Mouse (Mus musculus) G1E (cell line): ENCODE data around the gene Nacad. TPM values are rescaled to one million over a fixed set of nuclear protein-coding genes. Genes with fewer than 3 reads are reported as not detected.

Experiments
- ATAC-seq: 2 replicates; pipeline ENCODE4 v1.8.0; 2016; ENCODE audit warnings: mild to moderate bottlenecking; ENCODE audit not compliant: insufficient number of reproducible peaks, poor library complexity, low FRiP score, severe bottlenecking; ENCODE audit errors: extremely low read depth
- DNase-seq: peaks from one replicate; pipeline ENCODE4 v3.0.0; 2012; ENCODE audit warnings: low spot score
- H3K27me3 ChIP-seq: 2 replicates; pipeline ENCODE4 v1.6.1; 2012; ENCODE audit warnings: mild to moderate bottlenecking, low read length, inconsistent platforms; ENCODE audit not compliant: insufficient read depth
- H3K36me3 ChIP-seq: replicated peaks from 2 replicates; pipeline ENCODE3; 2012; ENCODE audit warnings: mild to moderate bottlenecking, inconsistent platforms
- H3K4me1 ChIP-seq: 2 replicates; pipeline ENCODE4 v1.6.1; 2012; ENCODE audit warnings: low read depth, low read length, inconsistent platforms, mixed read lengths; ENCODE audit not compliant: insufficient read depth
- H3K4me3 ChIP-seq: 2 replicates; pipeline ENCODE4 v1.5.1; 2012; ENCODE audit warnings: low read depth, mild to moderate bottlenecking, inconsistent platforms, low read length, moderate library complexity, mixed read lengths
- H3K9me3 ChIP-seq: replicated peaks from 2 replicates; pipeline ENCODE4 v1.6.1; 2012; ENCODE audit warnings: inconsistent platforms
- CTCF ChIP-seq: IDR thresholded peaks from 2 replicates; pipeline ENCODE4 v1.5.1; 2012; ENCODE audit warnings: low read depth, low read length, inconsistent platforms, mixed read lengths
- GATA1 ChIP-seq: IDR thresholded peaks from 2 replicates; pipeline ENCODE4 v1.6.1; 2012; ENCODE audit warnings: borderline replicate concordance, low read length, inconsistent platforms, mixed read lengths
- GATA2 ChIP-seq: IDR thresholded peaks from 2 replicates; pipeline ENCODE4 v1.6.1; 2012; ENCODE audit warnings: low read depth, low read length, inconsistent platforms, borderline replicate concordance
- POLR2AphosphoS5 ChIP-seq: IDR thresholded peaks from 2 replicates; pipeline ENCODE4 v1.6.1; 2012; ENCODE audit warnings: low read depth, low read length, inconsistent platforms; ENCODE audit not compliant: insufficient replicate concordance
- TAL1 ChIP-seq: conservative IDR thresholded peaks from 2 replicates; pipeline ENCODE4 v1.6.1; 2012; ENCODE audit warnings: low read depth, low read length, inconsistent platforms, mixed read lengths
- polyA plus RNA-seq: library from polyadenylated mRNA; stranded (reverse); fragments of >175 nt; gene quantifications from 2 replicates; pipeline ENCODE4 v1.2.3, GENCODE M21; 2012
- total RNA-seq, 2 experiments: library from RNA; stranded (forward) in 1 of 2; stranded (reverse) in 1 of 2; fragments of 200-1000 nt in 1 of 2; fragments of >200 nt in 1 of 2; fragmentation: Nextera tagmentation in 1 of 2; gene quantifications; 2 replicates each; pipeline ENCODE4 v1.2.3; 2014 to 2017

The Nacad gene
- total and polyA plus RNA-seq, 3 experiments = 0.05 TPM; not detected in 2

- H3K4me1 ChIP-seq = peaks cover 26% of the 10 kb centered on the region
- no peaks in the 10 kb centered on the region for H3K9me3 ChIP-seq
- ATAC-seq (no peak), DNase-seq (no peak)
- H3K4me3 ChIP-seq = no peak overlapping the region
- TF ChIP-seq POLR2AphosphoS5 (no peak), CTCF (no peak), TAL1 (no peak), GATA2 (no peak), GATA1 (no peak)
- H3K27me3 ChIP-seq = no peaks in the 10 kb centered on the region
- peaks cover 93% of the 10 kb centered on the region for H3K36me3 ChIP-seq
Observed at GRCm38 (mm10) chr11:6587249-6587940, 18.5 kb downstream of the Nacad start.

DNA sequence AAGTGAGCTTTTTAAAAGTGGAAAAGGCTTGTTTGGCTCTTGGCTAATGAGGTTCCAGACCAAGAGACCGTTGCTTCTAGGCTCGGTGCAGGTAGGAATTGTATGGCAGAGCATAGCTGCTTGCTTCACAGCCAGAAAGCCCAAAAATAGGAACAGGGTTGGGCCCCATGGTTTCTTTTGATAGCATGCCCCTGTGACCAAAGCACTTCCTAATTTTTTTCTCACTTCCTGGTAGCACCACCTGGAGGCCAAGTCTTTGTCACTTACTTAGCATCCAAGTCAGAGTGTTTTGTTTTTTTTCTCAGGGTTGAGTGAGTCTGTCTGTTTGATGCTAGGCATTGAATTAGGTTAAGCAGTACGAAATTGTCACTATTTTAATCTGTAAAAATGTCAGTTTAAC lies 19.2 kb downstream of the Nacad start:
- H3K9me3 ChIP-seq = no peaks in the 10 kb centered on the region
- peaks cover 88% of the 10 kb centered on the region for H3K36me3 ChIP-seq
- H3K27me3 ChIP-seq = no peaks in the 10 kb centered on the region
- TF ChIP-seq CTCF (no peak), GATA1 (no peak), GATA2 (no peak), TAL1 (no peak), POLR2AphosphoS5 (no peak)
- DNase-seq (no peak), ATAC-seq (no peak)
- H3K4me1 ChIP-seq = peaks cover 26% of the 10 kb centered on the region
- no peak overlapping the region for H3K4me3 ChIP-seq

GRCm38 (mm10) chr11:6585748-6586147 lies 20.1 kb downstream of the Nacad start:
- Histone ChIP-seq H3K27me3 (no peaks in the 10 kb centered on the region), H3K4me3 (no peak overlapping the region), H3K9me3 (no peaks in the 10 kb centered on the region), H3K36me3 (peaks cover 84% of the 10 kb centered on the region), H3K4me1 (peaks cover 26% of the 10 kb centered on the region)
- no peak for TF ChIP-seq CTCF
- no peak for TF ChIP-seq GATA2
- TF ChIP-seq TAL1 = no peak
- no peak for TF ChIP-seq GATA1
- no peak for TF ChIP-seq POLR2AphosphoS5
- DNase-seq (no peak), ATAC-seq (no peak)

GRCm38 (mm10) chr11:6581560-6581959 lies 24.3 kb downstream of the Nacad start:
- ATAC-seq (no peak), DNase-seq (no peak)
- H3K36me3 ChIP-seq = peaks cover 79% of the 10 kb centered on the region
- no peak overlapping the region for H3K4me3 ChIP-seq
- H3K9me3 ChIP-seq = no peaks in the 10 kb centered on the region
- peaks cover 17% of the 10 kb centered on the region for H3K4me1 ChIP-seq
- no peaks in the 10 kb centered on the region for H3K27me3 ChIP-seq
- TF ChIP-seq CTCF (no peak), GATA1 (no peak), POLR2AphosphoS5 (no peak), GATA2 (no peak), TAL1 (no peak)

GRCm38 (mm10) chr11:6580065-6580750 lies 25.6 kb downstream of the Nacad start:
- H3K4me3 ChIP-seq = no peak overlapping the region
- no peak for TF ChIP-seq CTCF
- no peak for TF ChIP-seq POLR2AphosphoS5
- no peak for TF ChIP-seq TAL1
- H3K27me3 ChIP-seq = no peaks in the 10 kb centered on the region
- H3K4me1 ChIP-seq = peaks cover 5% of the 10 kb centered on the region
- ATAC-seq = no peak
- no peaks in the 10 kb centered on the region for H3K9me3 ChIP-seq
- DNase-seq = no peak
- peaks cover 79% of the 10 kb centered on the region for H3K36me3 ChIP-seq

DNA sequence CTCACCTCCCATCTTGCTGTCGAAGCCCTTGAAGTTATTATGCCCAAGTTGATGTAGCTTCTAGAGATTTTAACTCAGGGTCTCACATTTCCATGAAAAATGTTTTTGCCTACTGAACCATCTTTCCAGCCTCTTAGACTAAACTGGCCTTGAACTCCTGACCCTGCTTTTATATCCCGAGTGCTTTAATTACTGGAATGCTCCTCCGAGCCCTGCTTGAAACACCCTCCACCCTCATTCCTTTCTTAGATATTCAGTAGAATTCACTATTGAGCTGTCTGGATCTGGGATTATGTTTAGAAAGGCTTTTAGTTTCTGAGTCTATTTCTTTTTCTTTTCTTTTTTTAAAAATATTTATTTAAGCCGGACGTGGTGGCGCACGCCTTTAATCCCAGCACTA lies 26.5 kb downstream of the Nacad start:
- ATAC-seq (no peak), DNase-seq (no peak)
- H3K9me3 ChIP-seq = no peaks in the 10 kb centered on the region
- no peaks in the 10 kb centered on the region for H3K27me3 ChIP-seq
- no peaks in the 10 kb centered on the region for H3K4me1 ChIP-seq
- no peak overlapping the region for H3K4me3 ChIP-seq
- no peak for TF ChIP-seq TAL1
- no peak for TF ChIP-seq POLR2AphosphoS5
- H3K36me3 ChIP-seq = peaks cover 73% of the 10 kb centered on the region
